Mouse (Mus musculus) layer of hippocampus, adult 2 months (tissue): ENCODE measurements around the gene Heatr9. TPM values are rescaled to one million over a fixed set of nuclear protein-coding genes. Genes with fewer than 3 reads are reported as not detected.

Experiments used
- DNase-seq, 2 experiments: peaks; one replicate each; pipeline ENCODE4 v3.0.0; 2022; ENCODE audit warnings: low spot score in 2 of 2
- H3K27ac ChIP-seq: fragments of 200-600 bp; 2 replicates; pipeline ENCODE4 v1.8.1; 2022
- H3K4me3 ChIP-seq: fragments of 200-600 bp; 2 replicates; pipeline ENCODE4 v1.8.1; 2022; ENCODE audit warnings: mild to moderate bottlenecking
- CTCF ChIP-seq: fragments of 200-600 bp; conservative IDR thresholded peaks from 2 replicates; pipeline ENCODE4 v1.8.1; 2022; ENCODE audit warnings: antibody characterized with exemption, mild to moderate bottlenecking, moderate library complexity
- total RNA-seq, 2 experiments: library from RNA; stranded (reverse); gene quantifications; 2 replicates each; pipeline ENCODE4 v1.2.3; 2021

Gene Heatr9
- total RNA-seq, 2 experiments from 2014 or later, result not detected

DNA sequence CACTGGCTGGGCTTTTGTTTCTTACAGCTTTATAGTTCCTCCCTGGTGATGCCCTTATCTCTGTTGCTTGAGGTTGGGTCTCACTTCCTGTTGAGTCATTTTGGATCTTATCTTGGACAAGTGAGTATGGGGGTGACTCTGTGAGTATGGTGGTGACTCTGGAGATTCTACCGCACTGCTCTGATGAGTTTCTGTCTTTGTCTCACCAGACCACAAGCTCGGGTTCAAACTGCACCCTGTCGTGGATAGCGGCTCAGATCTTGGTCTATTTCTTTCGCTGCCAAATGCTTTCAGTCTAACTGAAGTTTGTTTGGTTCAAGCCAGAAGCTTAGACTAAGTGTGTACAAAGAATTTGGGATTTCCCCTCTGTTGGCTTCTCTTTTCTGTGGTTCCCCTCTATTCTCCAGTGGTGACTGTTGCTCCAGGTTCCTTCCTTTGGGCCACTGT is 28.2 kb upstream of the Heatr9 start:
- no peak for TF ChIP-seq CTCF
- no peak overlapping the region for H3K27ac ChIP-seq
- H3K4me3 ChIP-seq, result no peak overlapping the region

DNA sequence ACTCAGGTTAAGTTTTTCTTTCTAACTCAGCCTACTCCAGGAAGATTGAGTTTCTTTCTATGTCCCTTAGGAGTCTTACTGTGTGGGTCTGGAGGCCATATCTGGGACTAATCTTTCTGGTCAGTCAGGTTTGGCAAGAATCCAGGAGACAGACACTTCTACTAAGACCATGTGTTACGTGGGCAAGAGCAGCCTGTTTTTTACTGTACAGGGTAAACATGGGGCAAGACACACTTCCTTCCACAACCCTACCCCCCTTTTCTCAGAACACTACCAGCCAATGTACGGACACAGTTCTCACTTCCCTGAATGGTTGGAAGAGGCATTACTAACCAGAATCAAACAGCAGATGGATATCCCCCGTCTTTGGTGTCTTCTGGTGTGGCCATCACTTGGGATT is 22.2 kb upstream of the Heatr9 start:
- Histone ChIP-seq H3K4me3 (no peak overlapping the region), H3K27ac (no peak overlapping the region)
- no peak for DNase-seq
- no peak for TF ChIP-seq CTCF

More for the DNA sequence above, 28.2 kb upstream of the Heatr9 start:
- DNase-seq, result no peak

DNA sequence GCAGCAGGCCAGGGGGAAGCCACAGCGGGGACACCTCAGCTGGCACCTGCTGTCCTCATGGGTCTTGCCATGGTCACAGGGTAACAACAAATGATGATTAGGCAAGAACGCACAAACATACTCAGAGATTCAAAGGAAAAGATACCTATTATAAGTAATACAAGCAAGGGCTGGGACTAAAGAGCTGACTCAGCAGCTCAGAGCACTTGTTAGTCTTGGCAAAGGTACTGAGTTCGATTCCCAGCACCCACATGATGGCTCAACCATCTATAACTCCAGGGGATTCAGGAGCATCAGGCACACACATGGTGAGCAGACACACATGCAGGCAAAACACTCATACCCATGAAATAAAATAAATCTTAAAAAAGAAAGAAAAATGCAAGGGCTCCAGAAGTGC is 19.4 kb upstream of the Heatr9 start:
- H3K4me3 ChIP-seq, result no peak overlapping the region
- DNase-seq, result no peak
- TF ChIP-seq CTCF, result no peak
- H3K27ac ChIP-seq, result no peak overlapping the region

GRCm38 (mm10) chr11:83540931-83541330 is 19.0 kb upstream of the Heatr9 start:
- H3K4me3 ChIP-seq, result no peak overlapping the region
- no peak for DNase-seq
- TF ChIP-seq CTCF, result no peak
- no peak overlapping the region for H3K27ac ChIP-seq

DNA sequence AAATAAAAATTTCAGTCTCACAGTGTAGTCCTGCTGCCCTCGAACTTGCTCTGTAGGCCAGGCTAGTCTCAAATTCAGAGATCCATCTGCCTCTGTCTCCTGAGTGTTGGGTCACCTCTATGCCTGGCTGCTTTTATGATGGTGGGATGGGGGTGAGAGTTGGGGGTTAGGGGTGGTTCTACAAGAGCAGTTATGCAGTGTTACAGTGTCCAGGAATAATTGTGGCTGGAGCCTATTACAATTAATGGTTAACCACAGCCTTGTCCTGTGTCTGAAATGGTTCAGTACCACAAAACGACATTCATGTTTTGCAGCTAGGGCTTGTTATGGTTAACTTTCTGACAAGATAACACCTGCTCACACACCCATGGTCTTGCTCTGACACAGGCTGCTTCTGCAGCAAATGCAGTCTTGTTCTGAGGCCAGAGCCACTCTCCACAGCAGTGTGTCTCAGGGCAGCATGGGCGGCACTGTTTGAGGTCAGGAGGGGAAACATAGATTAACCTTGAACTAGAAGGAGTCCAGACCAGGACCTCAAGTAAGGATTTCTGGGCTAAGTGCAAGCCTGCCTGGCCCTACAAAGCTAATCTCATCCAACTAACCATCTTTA is 16.8 kb upstream of the Heatr9 start:
- no peak overlapping the region for H3K4me3 ChIP-seq
- DNase-seq, result no peak
- H3K27ac ChIP-seq, result no peak overlapping the region
- no peak for TF ChIP-seq CTCF

- H3K4me3 ChIP-seq, result no peak overlapping the region
- TF ChIP-seq CTCF, result no peak
Observed at GRCm38 (mm10) chr11:83536831-83537230, 14.9 kb upstream of the Heatr9 start.

DNA sequence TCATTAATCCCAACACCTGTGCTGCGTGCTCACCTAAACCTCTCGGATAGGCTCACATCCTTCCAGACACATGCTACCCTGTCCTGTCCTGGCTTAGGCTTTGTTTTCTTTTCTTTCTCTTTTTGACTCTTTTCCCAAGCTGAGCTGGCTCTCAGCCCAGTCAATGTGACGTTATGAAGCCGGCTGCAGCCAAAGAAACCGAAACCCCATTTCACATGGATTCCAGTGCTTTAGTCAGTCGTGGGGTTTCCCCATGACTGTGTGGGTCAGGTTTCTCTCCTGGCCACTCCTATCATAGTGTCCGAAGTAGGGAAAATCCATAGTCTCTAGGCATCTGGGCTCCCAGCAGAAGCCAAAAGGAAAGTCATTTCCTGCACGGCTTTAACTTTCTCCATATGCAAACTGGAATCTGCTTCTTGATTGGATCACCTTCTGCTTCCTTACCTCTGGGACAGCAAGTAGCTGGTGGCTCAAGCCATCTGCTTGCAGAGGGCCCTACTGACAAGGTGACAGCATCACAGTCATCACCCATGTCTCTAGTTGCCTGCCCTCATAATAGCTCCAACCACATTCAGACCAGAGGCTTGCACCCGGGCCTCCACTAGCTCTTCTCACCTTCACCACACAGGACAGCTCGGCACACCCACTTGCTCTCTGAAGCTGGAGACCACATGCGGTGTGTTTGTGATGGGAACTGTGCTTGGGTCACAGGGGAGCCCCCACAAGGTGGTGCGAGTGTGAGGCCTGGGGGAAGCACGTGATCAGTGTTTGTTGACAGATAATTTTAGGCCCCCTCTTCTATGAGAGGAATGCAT is 12.8 kb upstream of the Heatr9 start:
- TF ChIP-seq CTCF, result no peak
- peak; percentile 53 to 66 for DNase-seq
- H3K27ac ChIP-seq, result no peak overlapping the region
- no peak overlapping the region for H3K4me3 ChIP-seq

More at GRCm38 (mm10) chr11:83536831-83537230, 14.9 kb upstream of the Heatr9 start:
- DNase-seq, result peak in 1 of 2 experiments; percentile 34
- H3K27ac ChIP-seq, result no peak overlapping the region

DNA sequence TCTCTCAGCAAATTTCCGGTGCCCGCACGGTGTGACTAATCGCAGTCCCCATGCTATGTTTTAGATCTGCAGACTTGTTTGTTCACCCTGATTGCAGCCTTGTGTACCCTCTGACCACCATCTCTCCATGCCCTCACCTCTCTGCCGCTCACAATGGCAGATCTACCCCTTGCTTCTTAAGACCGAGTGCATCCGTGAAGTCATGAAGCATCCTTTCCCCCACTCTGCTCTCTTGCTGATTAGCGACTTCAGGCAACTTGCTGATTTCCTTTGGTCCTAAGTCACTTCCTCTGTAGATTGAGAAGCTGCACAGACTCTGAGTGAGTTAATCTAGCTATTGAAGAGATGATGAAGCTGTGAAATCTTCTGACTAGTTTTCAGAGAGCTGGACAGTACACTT is 12.2 kb upstream of the Heatr9 start:
- no peak for DNase-seq
- no peak for TF ChIP-seq CTCF
- Histone ChIP-seq H3K4me3 (no peak overlapping the region), H3K27ac (no peak overlapping the region)

- no peak overlapping the region for H3K27ac ChIP-seq
- no peak for TF ChIP-seq CTCF
- H3K4me3 ChIP-seq, result no peak overlapping the region
- no peak for DNase-seq
Observed at GRCm38 (mm10) chr11:83533192-83533591, 11.2 kb upstream of the Heatr9 start.

DNA sequence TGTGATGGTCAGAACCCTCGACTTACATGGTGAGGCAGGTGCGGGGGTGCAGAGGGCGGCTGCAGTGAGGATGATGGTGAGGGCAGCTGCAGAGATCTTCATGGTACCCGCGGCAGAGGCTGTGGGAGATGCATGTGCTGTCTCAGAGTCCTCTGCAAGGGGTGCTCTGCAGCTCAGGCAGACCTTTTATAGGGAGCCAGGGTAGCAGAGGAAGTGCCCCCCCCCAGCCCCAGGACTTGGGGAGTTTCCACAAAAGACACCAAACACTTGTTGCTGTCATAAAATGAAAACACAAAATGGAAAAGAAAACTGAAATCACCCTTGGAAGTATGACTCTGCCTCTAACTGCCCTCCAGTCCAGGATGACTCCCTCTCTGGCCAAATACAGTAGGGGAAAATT is 8.4 kb upstream of the Heatr9 start, which contains the start of gene Ccl5:
TSS of gene Ccl5 (minus strand) at position 159 of the 400 bp plus-strand sequence.
- DNase-seq, result no peak
- no peak for TF ChIP-seq CTCF
- Histone ChIP-seq H3K27ac (no peak within 1 kb of the TSS), H3K4me3 (no peak within 1 kb of the TSS)

DNA sequence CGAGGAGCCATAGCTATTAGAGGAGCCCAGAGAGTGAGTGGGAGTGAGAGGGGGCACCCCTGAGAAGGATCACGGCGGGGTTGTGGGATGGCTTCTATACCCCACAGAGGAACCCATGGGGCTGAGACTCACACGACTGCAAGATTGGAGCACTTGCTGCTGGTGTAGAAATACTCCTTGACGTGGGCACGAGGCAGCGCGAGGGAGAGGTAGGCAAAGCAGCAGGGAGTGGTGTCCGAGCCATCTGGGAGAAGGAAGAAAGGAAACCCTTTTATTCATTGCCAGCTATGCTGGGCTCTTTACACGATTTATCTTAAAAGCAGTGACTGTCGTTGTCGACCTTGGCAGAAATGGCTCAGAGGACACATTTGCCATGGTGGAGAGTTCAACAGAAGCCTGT is 7.0 kb upstream of the Heatr9 start:
- no peak overlapping the region for H3K27ac ChIP-seq
- no peak overlapping the region for H3K4me3 ChIP-seq
- TF ChIP-seq CTCF, result no peak
- no peak for DNase-seq

- DNase-seq, result no peak
- TF ChIP-seq CTCF, result no peak
Observed at GRCm38 (mm10) chr11:83518371-83518770, 3.6 kb downstream of the Heatr9 start.

DNA sequence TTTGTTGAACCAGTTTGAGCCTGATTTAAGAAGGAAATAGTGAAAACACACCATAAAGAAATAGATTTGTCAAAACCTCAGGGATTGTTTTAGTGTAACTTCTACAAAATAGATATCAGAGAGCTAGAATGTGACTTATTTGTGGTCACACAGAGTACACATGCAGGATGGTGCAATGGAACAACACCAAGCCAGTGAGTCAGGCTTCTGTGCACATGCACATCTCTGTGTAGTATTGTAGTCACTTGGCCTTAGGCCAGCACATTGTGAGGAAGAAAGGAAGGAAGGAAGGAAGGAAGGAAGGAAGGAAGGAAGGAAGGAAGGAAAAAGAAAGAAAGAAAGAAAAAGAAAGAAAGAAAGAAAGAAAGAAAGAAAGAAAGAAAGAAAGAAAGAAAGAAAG is 4.8 kb downstream of the Heatr9 start:
- Histone ChIP-seq H3K4me3 (no peak overlapping the region), H3K27ac (no peak overlapping the region)
- TF ChIP-seq CTCF, result no peak
- no peak for DNase-seq

More at GRCm38 (mm10) chr11:83518371-83518770, 3.6 kb downstream of the Heatr9 start:
- H3K4me3 ChIP-seq, result no peak overlapping the region
- H3K27ac ChIP-seq, result no peak overlapping the region

GRCm38 (mm10) chr11:83509521-83509920 is 12.5 kb downstream of the Heatr9 start:
- Histone ChIP-seq H3K27ac (no peak overlapping the region), H3K4me3 (no peak overlapping the region)
- DNase-seq, result no peak
- TF ChIP-seq CTCF, result no peak
